Comparison of ENCODE assay signal across 38 mouse cellular contexts in genomic region chr11:6259413-6259812, GRCm38 (mm10). TPM values are rescaled to one million over a fixed set of nuclear protein-coding genes. Genes with fewer than 3 reads are reported as not detected.
"Had no signal": no experiment of that assay in that cellular context is flagged by ENCODE, and none has a peak within 500 bp of the region (broad histone marks: within the 10 kb centered on the region; RNA-seq: fewer than 3 reads in every experiment).

No protein-coding gene starts in this region.

- H3K27ac ChIP-seq: heart, embryonic 10.5 days; heart, embryonic 13.5 days; heart, embryonic 15.5 days; hindbrain, embryonic 10.5 days; hindbrain, embryonic 12.5 days; hindbrain, embryonic 13.5 days; hindbrain, embryonic 14.5 days; hindbrain, embryonic 15.5 days; hindbrain, postnatal 0 days; intestine, embryonic 15.5 days; kidney, embryonic 15.5 days; kidney, postnatal 0 days; layer of hippocampus, adult 2 months; left cerebral cortex, adult 2 months had no signal

- H3K4me3 ChIP-seq: heart, embryonic 10.5 days; heart, embryonic 12.5 days; heart, embryonic 13.5 days; heart, embryonic 15.5 days; hindbrain, embryonic 10.5 days; hindbrain, embryonic 12.5 days; hindbrain, embryonic 13.5 days; hindbrain, embryonic 15.5 days; intestine, embryonic 15.5 days; kidney, embryonic 15.5 days; layer of hippocampus, adult 2 months; left cerebral cortex, adult 2 months had no signal

- H3K27me3 ChIP-seq: heart, embryonic 12.5 days; heart, embryonic 13.5 days; heart, embryonic 15.5 days; hindbrain, embryonic 12.5 days; hindbrain, embryonic 13.5 days; hindbrain, embryonic 15.5 days; intestine, embryonic 15.5 days; kidney, embryonic 15.5 days had no signal

- H3K4me2 ChIP-seq: heart, embryonic 11.5 days; heart, embryonic 12.5 days; heart, embryonic 13.5 days; heart, embryonic 15.5 days; hindbrain, embryonic 12.5 days; hindbrain, embryonic 13.5 days; hindbrain, embryonic 14.5 days; hindbrain, embryonic 15.5 days; intestine, embryonic 15.5 days; kidney, embryonic 15.5 days had no signal

- DNase-seq: heart, postnatal 10 days; heart, postnatal 14 days; heart, postnatal 36 days; heart, postnatal 4 days; kidney, adult 11 months; kidney, adult 18-20 months; kidney, adult 2 months; kidney, adult 8-10 months; kidney, adult 9 months; kidney, postnatal 10 days; kidney, postnatal 14 days; kidney, postnatal 25 days; kidney, postnatal 36 days; kidney, postnatal 4 days; layer of hippocampus, adult 9-11 months; layer of hippocampus, postnatal 36 days had no signal

- H3K9me3 ChIP-seq: heart, embryonic 10.5 days; heart, embryonic 12.5 days; heart, embryonic 13.5 days; heart, embryonic 15.5 days; hindbrain, embryonic 10.5 days; hindbrain, embryonic 12.5 days; hindbrain, embryonic 13.5 days; hindbrain, embryonic 15.5 days; intestine, embryonic 15.5 days; kidney, embryonic 15.5 days had no signal

- H3K9ac ChIP-seq: heart, embryonic 12.5 days; heart, embryonic 13.5 days; heart, embryonic 15.5 days; hindbrain, embryonic 12.5 days; hindbrain, embryonic 13.5 days; hindbrain, embryonic 14.5 days; hindbrain, embryonic 15.5 days; intestine, embryonic 15.5 days; kidney, embryonic 15.5 days had no signal

- H3K4me1 ChIP-seq: heart, embryonic 10.5 days; heart, embryonic 12.5 days; heart, embryonic 13.5 days; heart, embryonic 15.5 days; hindbrain, embryonic 12.5 days; hindbrain, embryonic 13.5 days; hindbrain, embryonic 15.5 days; kidney, embryonic 15.5 days had no signal

- ATAC-seq: hindbrain, embryonic 16.5 days; hindbrain, postnatal 0 days; inflammation-experienced regulatory T-cells, adult 6 months; intestine, embryonic 15.5 days had no signal

RNA-seq across cellular contexts. Expression of gene Npc1l1, which starts 29.5 kb away (rescaled TPM):
- total RNA-seq: heart, postnatal 10 days; heart, postnatal 25 days; hematopoietic stem cell, adult 5-6 weeks had no signal
- polyA plus RNA-seq: heart, embryonic 11.5 days; heart, embryonic 12.5 days; heart, embryonic 13.5 days; heart, embryonic 14.5 days; heart, embryonic 15.5 days; hindbrain, embryonic 11.5 days; hindbrain, embryonic 12.5 days; hindbrain, embryonic 16.5 days; inflammation-experienced regulatory T-cells, adult 6 months had no signal
